Mouse (Mus musculus): Measurements from ENCODE around the gene A630089N07Rik. TPM values are rescaled to one million over a fixed set of nuclear protein-coding genes. Genes with fewer than 3 reads are reported as not detected.
"Not testable (repeated sequence)": the region's sequence is repeated elsewhere in the genome, so short reads cannot be mapped to it uniquely, and the experiment has no call there.

A630089N07Rik gene
- polyA plus RNA-seq (2015; fragmentation: Nextera tagmentation; extraction: Ambion mirVana): 16.0 and 17.2 TPM in 2 replicates

- not testable (repeated sequence) for H3K36me3 ChIP-seq, H3K9me3 ChIP-seq, H3K27me3 ChIP-seq
- Histone ChIP-seq H3K4me3 (peak within 1 kb of the TSS; percentile 83), H3K27ac (replicated peaks) (peak within 1 kb of the TSS; percentile 75), H3K4me1 (peaks cover 16% of the 10 kb centered on the region), H3K9ac (replicated peaks) (peak within 1 kb of the TSS; percentile 58), H3K4me2 (replicated peaks) (peak within 1 kb of the TSS; percentile 81)
- ATAC-seq (replicated peaks): peak; percentile 98
- under 1% methylated on average over 25 of the region's 25 CpGs for WGBS
These were observed at the start of gene A630089N07Rik for GRCm38 (mm10) chr16:98081889-98082818. TSS of gene A630089N07Rik (minus strand) at chr16:98082450.

- no peak for ATAC-seq (replicated peaks)
These were observed 24.9 kb upstream of the A630089N07Rik start for GRCm38 (mm10) chr16:98107109-98107508.

GRCm38 (mm10) chr16:98081550-98081888, 731 bp downstream of the A630089N07Rik start:
- not testable (repeated sequence) for H3K9me3 ChIP-seq, H3K27me3 ChIP-seq, H3K36me3 ChIP-seq
- peak; percentile 62; the same call in 1 of the 2 replicates for ATAC-seq (replicated peaks)
- WGBS: under 1% methylated on average over 9 of the region's 9 CpGs
- peaks cover 16% of the 10 kb centered on the region for H3K4me1 ChIP-seq
- peak overlapping the region; percentile 81 for H3K4me2 ChIP-seq (replicated peaks)
- H3K9ac ChIP-seq (replicated peaks): peak overlapping the region; percentile 58
- H3K27ac ChIP-seq (replicated peaks): peak overlapping the region; percentile 75
- peak overlapping the region; percentile 83 for H3K4me3 ChIP-seq

More at GRCm38 (mm10) chr16:98107109-98107508, 24.9 kb upstream of the A630089N07Rik start:
- H3K27me3 ChIP-seq: no peaks in the 10 kb centered on the region
- no peaks in the 10 kb centered on the region for H3K4me1 ChIP-seq
- H3K27ac ChIP-seq (replicated peaks): no peak overlapping the region
- WGBS: 99% methylated on average over 11 of the region's 11 CpGs
- no peak overlapping the region for H3K9ac ChIP-seq (replicated peaks)
- 0 out of 2 replicates have a peak, but pooled peaks cover 5% of the 10 kb centered on the region for H3K9me3 ChIP-seq
- no peaks in the 10 kb centered on the region for H3K36me3 ChIP-seq
- H3K4me2 ChIP-seq (replicated peaks): no peak overlapping the region
- no peak overlapping the region for H3K4me3 ChIP-seq

GRCm38 (mm10) chr16:98081140-98081539, 1.1 kb downstream of the A630089N07Rik start:
- peak overlapping the region; percentile 75 for H3K27ac ChIP-seq (replicated peaks)
- H3K4me3 ChIP-seq: peak overlapping the region; percentile 83
- H3K36me3 ChIP-seq; H3K27me3 ChIP-seq; ATAC-seq (replicated peaks); H3K9me3 ChIP-seq: not testable (repeated sequence)
- H3K4me1 ChIP-seq: peaks cover 16% of the 10 kb centered on the region
- WGBS: 50% methylated on average over 1 of the region's 1 CpGs
- peak overlapping the region; percentile 58; the same call in 1 of the 2 replicates for H3K9ac ChIP-seq (replicated peaks)
- peak overlapping the region; percentile 81 for H3K4me2 ChIP-seq (replicated peaks)

GRCm38 (mm10) chr16:98079382-98079781, 2.9 kb downstream of the A630089N07Rik start:
- not testable (repeated sequence) for H3K4me3 ChIP-seq; H3K9me3 ChIP-seq; H3K27ac ChIP-seq (replicated peaks); H3K36me3 ChIP-seq; H3K27me3 ChIP-seq; H3K4me2 ChIP-seq (replicated peaks); ATAC-seq (replicated peaks); H3K9ac ChIP-seq (replicated peaks)
- peaks cover 16% of the 10 kb centered on the region for H3K4me1 ChIP-seq
- 96% methylated on average over 3 of the region's 3 CpGs for WGBS

- WGBS: 85% methylated on average over 2 of the region's 2 CpGs
- peaks cover 5% of the 10 kb centered on the region; the same call in 1 of the 2 replicates for H3K36me3 ChIP-seq
- no peak overlapping the region for H3K9ac ChIP-seq (replicated peaks)
- ATAC-seq (replicated peaks): no peak
- no peaks in the 10 kb centered on the region for H3K4me1 ChIP-seq
- H3K27me3 ChIP-seq: no peaks in the 10 kb centered on the region
- H3K4me2 ChIP-seq (replicated peaks): no peak overlapping the region
- no peaks in the 10 kb centered on the region for H3K9me3 ChIP-seq
- H3K27ac ChIP-seq (replicated peaks): no peak overlapping the region
- no peak overlapping the region for H3K4me3 ChIP-seq
These were observed 40.6 kb downstream of the A630089N07Rik start for GRCm38 (mm10) chr16:98041676-98042075.

GRCm38 (mm10) chr16:98034971-98035370, 47.3 kb downstream of the A630089N07Rik start:
- not testable (repeated sequence) for H3K4me2 ChIP-seq (replicated peaks); H3K27me3 ChIP-seq; H3K9ac ChIP-seq (replicated peaks); H3K4me3 ChIP-seq; H3K4me1 ChIP-seq; H3K27ac ChIP-seq (replicated peaks); ATAC-seq (replicated peaks)
- WGBS: 93% methylated on average over 2 of the region's 2 CpGs
- Histone ChIP-seq H3K9me3 (peaks cover 11% of the 10 kb centered on the region; the same call in 1 of the 2 replicates), H3K36me3 (peaks cover 11% of the 10 kb centered on the region; the same call in 1 of the 2 replicates)

GRCm38 (mm10) chr16:98026186-98026585, 56.1 kb downstream of the A630089N07Rik start:
- peaks cover 11% of the 10 kb centered on the region; the same call in 1 of the 2 replicates for H3K9me3 ChIP-seq
- not testable (repeated sequence) for H3K4me2 ChIP-seq (replicated peaks); H3K36me3 ChIP-seq; H3K4me3 ChIP-seq; H3K27ac ChIP-seq (replicated peaks); H3K4me1 ChIP-seq; H3K9ac ChIP-seq (replicated peaks); ATAC-seq (replicated peaks); H3K27me3 ChIP-seq
- WGBS: 86% methylated on average over 8 of the region's 8 CpGs

GRCm38 (mm10) chr16:98022657-98023345, 59.4 kb downstream of the A630089N07Rik start:
- no peaks in the 10 kb centered on the region for H3K4me1 ChIP-seq
- no peak overlapping the region for H3K9ac ChIP-seq (replicated peaks)
- no peaks in the 10 kb centered on the region for H3K27me3 ChIP-seq
- peaks cover 5% of the 10 kb centered on the region; the same call in 1 of the 2 replicates for H3K36me3 ChIP-seq
- H3K4me3 ChIP-seq: no peak overlapping the region
- WGBS: 82% methylated on average over 2 of the region's 2 CpGs
- no peak for ATAC-seq (replicated peaks)
- H3K27ac ChIP-seq (replicated peaks): no peak overlapping the region
- H3K9me3 ChIP-seq: peaks cover 3% of the 10 kb centered on the region
- H3K4me2 ChIP-seq (replicated peaks): no peak overlapping the region

GRCm38 (mm10) chr16:98022081-98022480, 60.2 kb downstream of the A630089N07Rik start:
- Histone ChIP-seq H3K9ac (replicated peaks) (no peak overlapping the region), H3K36me3 (peaks cover 10% of the 10 kb centered on the region; the same call in 1 of the 2 replicates), H3K27me3 (no peaks in the 10 kb centered on the region), H3K4me3 (no peak overlapping the region), H3K4me2 (replicated peaks) (no peak overlapping the region), H3K9me3 (peaks cover 11% of the 10 kb centered on the region), H3K27ac (replicated peaks) (no peak overlapping the region), H3K4me1 (no peaks in the 10 kb centered on the region)
- no peak for ATAC-seq (replicated peaks)
- WGBS: 91% methylated on average over 3 of the region's 3 CpGs

- ATAC-seq (replicated peaks); H3K27me3 ChIP-seq; H3K36me3 ChIP-seq; H3K9me3 ChIP-seq; H3K27ac ChIP-seq (replicated peaks): not testable (repeated sequence)
- WGBS: 0% methylated on average over 8 of the region's 8 CpGs
- Histone ChIP-seq H3K4me2 (replicated peaks) (peak overlapping the region; percentile 80), H3K9ac (replicated peaks) (peak overlapping the region; percentile 51), H3K4me3 (peak overlapping the region; percentile 55), H3K4me1 (peaks cover 15% of the 10 kb centered on the region)
These were observed 84.9 kb downstream of the A630089N07Rik start for GRCm38 (mm10) chr16:97997383-97997731.
